Mouse (Mus musculus) embryonic stem cell, embryonic (primary cell): ENCODE results near the gene Ankrd44.

Experiments used
- CTCF ChIA-PET, 4 experiments: fragments of 300-600 bp in 2 of 4; fragments of 350-600 bp in 2 of 4; sonication (Branson Sonifier 250); formaldehyde crosslinking; loops; one replicate each; lab custom pipeline; 2022; ENCODE audit warnings: inconsistent platforms in 2 of 4; lab: Charles Lee
- POLR2A ChIA-PET, 4 experiments: fragments of 300-600 bp in 2 of 4; fragments of 350-600 bp in 2 of 4; sonication (Branson Sonifier 250); formaldehyde crosslinking; loops; one replicate each; lab custom pipeline; 2022; ENCODE audit warnings: antibody characterized with exemption in 4 of 4, inconsistent platforms in 1 of 4; lab: Charles Lee

Gene Ankrd44

GRCm38 (mm10) chr1:54906322-54906721, 19.9 kb downstream of the Ankrd44 start:
- ChIA-PET POLR2A (interaction anchor here in 1 of 4 experiments (0.6 kb wide), 1 partner anchor 17 kb away, joined by 3 read pairs; no protein-coding TSS in a partner anchor), CTCF (no interaction called here)

DNA sequence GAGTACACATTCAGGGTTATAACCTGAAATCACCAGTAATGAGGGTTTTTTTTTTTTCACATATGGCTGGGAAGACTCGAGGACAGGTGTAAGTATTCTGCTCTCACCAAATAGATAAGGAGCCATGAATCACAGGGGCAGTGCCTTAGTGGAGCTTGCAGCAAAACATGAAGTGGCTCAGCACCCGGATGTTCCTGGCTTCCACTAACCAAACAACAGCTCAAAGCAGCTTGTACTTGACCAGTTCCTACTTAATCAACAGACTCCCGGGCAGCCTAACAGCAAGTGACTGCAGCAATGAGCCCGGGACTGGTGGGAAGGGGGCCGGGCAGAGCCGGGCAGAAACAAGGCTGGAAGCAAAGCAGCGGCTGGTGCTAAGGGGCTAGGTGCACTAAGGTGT, 20.6 kb downstream of the Ankrd44 start:
- ChIA-PET POLR2A (no interaction called here), CTCF (interaction anchor here in 1 of 4 experiments (0.6 kb wide), 1 partner anchor 35 kb away, joined by 3 read pairs; no protein-coding TSS in a partner anchor)

DNA sequence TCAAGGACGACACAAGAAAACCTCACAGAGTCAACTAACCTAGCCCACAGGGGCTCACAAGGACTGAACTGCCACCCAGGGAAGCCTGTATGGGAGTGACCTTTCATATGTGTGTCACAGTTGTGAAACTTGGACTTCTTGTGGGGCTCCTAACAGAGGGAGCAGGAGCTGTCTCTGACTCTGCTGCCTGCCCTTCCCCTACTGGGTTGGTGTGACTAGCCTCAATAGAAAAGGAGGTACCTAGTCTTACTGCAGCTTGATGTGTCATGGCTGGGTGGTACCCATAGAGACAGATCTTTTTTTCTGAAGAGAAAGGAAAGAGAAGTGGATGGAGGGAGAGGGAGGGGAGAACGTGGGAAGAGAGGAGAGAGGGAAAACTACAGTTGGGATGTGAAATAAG, 22.0 kb downstream of the Ankrd44 start:
- CTCF ChIA-PET = interaction anchor here in 1 of 4 experiments (0.6 kb wide), 1 partner anchor 33 kb away, joined by 3 read pairs; no protein-coding TSS in a partner anchor
- POLR2A ChIA-PET = interaction anchor here in 1 of 4 experiments (1.0 kb wide), 1 partner anchor 9 kb away, joined by 3 read pairs; no protein-coding TSS in a partner anchor

DNA sequence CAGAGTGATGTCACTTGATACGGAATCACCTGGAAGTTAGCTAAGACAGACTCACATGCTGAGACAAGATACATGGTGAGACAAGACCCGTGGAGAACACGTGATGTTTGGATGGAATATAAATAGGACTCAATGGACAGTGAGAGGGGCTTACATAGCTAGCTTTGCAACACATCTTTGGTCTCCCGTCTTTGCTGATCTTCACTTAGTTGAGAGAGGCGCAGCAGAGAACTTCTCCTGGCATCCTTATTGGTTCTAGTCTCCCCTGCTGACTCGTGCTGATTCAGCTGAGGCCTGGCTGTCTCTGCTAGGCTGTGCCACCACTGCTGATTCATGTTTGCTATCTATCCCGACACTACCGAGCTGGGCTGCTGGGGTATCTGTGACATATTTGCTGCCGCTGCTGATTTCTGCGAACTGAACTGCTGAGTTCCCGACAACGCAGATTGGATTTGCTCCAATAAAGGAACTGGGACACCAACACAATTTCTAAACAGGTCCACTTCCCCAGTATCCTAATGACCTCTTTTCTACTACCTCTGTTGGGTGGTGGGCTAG, 23.4 kb downstream of the Ankrd44 start:
- CTCF ChIA-PET = no interaction called here

DNA sequence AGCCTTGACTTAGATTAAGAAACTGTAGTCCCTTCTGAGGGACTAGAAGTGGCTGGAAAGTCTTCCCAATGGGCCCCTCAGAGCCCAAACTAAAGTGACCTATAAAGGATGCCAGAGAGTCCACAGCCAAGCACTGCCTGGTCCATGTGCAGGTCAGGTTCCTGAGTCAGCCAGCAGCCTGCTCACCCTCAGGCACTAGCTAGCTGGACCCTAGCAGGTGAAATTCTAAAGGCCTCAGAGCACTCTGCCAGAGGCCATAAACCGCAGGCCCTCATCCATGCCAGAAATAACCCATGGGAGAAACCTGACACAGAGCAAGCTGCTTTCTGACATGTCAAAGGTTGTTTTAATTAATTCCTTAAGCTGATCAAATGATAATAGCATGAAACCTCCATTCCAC, 25.1 kb downstream of the Ankrd44 start:
- CTCF ChIA-PET = no interaction called here
- POLR2A ChIA-PET = interaction anchor here in 3 of 4 experiments (0.6 to 1.3 kb wide), 4 partner anchors 14 to 516 kb away, joined by 3 to 8 read pairs (median 3); no protein-coding TSS in a partner anchor

More for the DNA sequence above, 23.4 kb downstream of the Ankrd44 start:
- POLR2A ChIA-PET = interaction anchor here in 2 of 4 experiments (0.8 to 1.2 kb wide), 2 partner anchors 23 to 347 kb away, joined by 3 read pairs; no protein-coding TSS in a partner anchor

DNA sequence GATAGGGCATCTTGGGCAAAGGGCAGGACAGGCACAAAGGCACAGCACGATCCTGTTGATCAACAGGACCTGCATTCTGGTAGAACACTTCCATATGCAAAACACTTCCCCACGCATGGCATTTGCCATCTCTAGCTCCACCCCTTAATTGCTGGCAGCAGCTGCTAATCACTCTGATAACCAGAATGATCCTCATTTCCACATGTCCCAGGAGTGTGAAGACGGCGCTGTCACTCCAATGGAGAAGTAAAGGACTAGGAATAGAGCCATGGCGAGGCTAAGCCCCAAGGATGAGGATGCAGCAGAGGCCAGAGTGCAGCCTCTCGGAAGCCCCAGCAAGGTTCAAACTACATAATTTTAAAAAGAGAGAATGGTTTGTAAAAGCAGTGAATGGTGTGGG, 26.9 kb downstream of the Ankrd44 start:
- ChIA-PET CTCF (no interaction called here), POLR2A (no interaction called here)

DNA sequence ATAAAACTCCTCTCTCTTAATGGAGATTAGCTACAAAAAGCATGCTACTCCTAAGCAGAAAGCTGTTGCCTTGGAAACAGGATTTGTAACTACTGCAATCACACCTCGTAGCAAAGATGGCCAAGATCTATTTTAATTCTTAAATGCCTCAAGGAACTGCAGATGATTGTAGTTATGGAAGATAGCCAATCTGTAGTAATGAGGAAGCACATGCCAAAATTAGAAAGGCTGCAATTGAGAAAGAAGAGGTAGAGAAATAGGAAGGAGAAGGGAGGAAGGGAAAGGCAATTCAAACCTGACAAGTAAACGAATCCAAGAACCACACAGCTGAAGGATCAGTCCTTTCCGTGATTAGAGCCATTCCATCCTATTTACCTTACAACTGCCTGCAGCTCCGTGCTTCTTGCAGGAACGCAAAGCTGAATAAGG, 27.5 kb downstream of the Ankrd44 start:
- ChIA-PET POLR2A (interaction anchor here in 1 of 4 experiments (1.2 kb wide), 1 partner anchor 460 kb away, joined by 3 read pairs; the partner anchor contains the start of gene Gtf3c3), CTCF (no interaction called here)

DNA sequence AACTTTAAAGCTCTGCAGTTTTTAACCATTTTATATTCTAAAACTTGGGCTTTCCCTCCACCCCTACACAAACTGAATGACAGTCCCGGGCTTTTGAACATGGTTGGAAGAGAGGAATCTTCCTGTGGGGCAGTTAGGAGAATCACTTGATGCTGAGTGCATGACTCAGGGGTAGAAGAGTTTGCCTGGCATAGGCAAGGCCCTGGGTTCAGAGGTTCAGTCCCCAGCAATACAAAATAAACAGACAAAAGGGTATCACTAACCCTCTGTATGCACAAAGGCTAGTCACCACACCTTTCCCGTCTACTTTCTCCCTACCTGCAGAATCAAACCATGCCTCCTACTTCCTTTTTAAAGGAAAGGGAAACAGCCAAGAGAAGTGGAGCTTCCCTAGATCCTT, 28.5 kb downstream of the Ankrd44 start:
- ChIA-PET POLR2A (interaction anchor here in 1 of 4 experiments (1.2 kb wide), 2 partner anchors 14 to 459 kb away, joined by 3 to 4 read pairs; partner anchors contain the start of gene Gtf3c3), CTCF (no interaction called here)

- CTCF ChIA-PET = interaction anchor here in 1 of 4 experiments (0.6 kb wide), 1 partner anchor 80 kb away, joined by 4 read pairs; no protein-coding TSS in a partner anchor
- POLR2A ChIA-PET = interaction anchor here in 1 of 4 experiments (1.2 kb wide), 1 partner anchor 13 kb away, joined by 4 read pairs; no protein-coding TSS in a partner anchor
Measured at GRCm38 (mm10) chr1:54896109-54897085, 29.8 kb downstream of the Ankrd44 start.

- POLR2A ChIA-PET = interaction anchor here in 1 of 4 experiments (0.5 kb wide), 1 partner anchor 126 kb away, joined by 4 read pairs; no protein-coding TSS in a partner anchor
- CTCF ChIA-PET = no interaction called here
Measured at GRCm38 (mm10) chr1:54888449-54888848, 37.7 kb downstream of the Ankrd44 start.

- ChIA-PET CTCF (no interaction called here), POLR2A (interaction anchor here in 1 of 4 experiments (0.5 kb wide), 1 partner anchor 126 kb away, joined by 4 read pairs; no protein-coding TSS in a partner anchor)
Measured at GRCm38 (mm10) chr1:54887873-54888272, 38.3 kb downstream of the Ankrd44 start.

DNA sequence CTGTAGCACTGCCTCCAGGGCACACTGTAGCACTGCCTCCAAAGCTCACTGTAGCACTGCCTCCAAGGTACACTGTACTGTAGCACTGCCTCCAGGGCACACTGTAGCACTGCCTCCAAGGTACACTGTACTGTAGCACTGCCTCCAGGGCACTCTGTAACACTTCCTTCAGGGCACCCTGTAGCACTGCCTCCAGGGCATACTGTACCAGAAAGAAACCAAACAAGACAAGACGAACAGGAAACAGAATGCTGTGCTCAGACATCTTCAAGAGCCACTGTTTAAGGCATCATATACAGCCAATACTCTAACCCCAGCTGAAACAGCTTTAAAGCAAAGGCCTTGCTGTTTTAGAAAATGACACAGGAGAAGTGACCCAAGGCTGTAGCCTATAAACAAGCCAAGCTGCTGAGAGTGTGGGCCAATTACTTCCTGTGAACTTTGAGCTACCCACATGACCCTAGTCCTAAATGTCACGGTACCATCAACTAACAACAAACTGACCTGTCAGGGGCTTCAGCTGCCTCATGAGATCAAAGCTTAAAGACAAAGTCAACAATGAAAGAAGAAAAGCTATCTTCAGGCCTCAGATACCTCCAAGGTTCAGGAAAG, 43.2 kb downstream of the Ankrd44 start:
- ChIA-PET POLR2A (interaction anchor here in 1 of 4 experiments (0.7 to 1.1 kb wide), 2 partner anchors 14 to 278 kb away, joined by 3 to 4 read pairs; no protein-coding TSS in a partner anchor), CTCF (no interaction called here)

DNA sequence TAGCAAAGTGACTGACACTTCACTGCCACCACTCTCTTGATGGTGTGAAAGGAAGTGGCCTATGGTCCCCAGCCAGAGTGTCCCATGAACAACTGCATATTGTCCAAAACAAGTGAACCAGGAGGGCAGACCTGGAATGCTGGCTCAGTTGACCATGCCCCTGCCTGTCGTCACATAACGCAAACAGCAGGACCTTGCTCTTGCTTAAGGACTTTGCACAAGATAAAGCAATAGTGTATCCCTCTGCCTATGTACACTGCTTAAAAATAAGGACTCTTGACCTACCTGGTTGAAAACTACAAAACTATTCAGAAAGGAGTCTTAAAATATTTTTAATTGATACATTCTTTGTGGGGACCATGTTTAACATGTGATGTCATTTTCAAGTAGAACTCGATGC, 44.7 kb downstream of the Ankrd44 start:
- ChIA-PET CTCF (no interaction called here), POLR2A (no interaction called here)

DNA sequence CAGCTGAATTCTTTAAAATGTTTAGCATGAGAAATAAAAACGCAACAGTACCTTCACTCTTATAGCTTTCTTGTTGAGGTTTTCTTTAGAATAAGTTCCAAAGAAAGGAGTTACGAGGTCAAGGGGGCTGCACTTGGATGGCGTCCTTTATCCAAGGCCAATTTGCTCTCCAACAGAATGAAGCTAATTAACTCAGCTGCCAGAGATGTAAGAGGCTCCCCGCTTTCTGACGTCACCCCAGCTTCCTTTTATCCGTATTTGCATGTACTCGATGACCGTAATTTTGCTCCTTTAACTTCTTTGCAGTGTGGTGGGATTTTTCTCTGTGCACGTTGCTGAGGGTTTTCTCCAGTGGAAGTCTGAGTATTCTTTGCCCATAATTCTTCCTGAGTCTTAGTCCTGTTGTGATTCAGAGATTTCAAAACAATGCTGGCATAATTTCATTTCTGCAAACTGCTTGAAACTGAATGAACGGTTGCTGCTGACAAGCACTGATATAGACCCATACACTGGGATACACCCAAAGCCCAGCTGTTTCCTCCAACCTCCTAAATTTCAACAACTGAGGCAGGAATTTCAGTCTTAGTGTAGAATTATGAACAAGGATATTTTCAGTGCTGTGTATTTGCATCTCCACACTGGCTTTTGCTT, 48.6 kb downstream of the Ankrd44 start:
- ChIA-PET POLR2A (interaction anchor here in 1 of 4 experiments (0.6 kb wide), 2 partner anchors 10 to 327 kb away, joined by 3 to 5 read pairs; no protein-coding TSS in a partner anchor), CTCF (no interaction called here)

DNA sequence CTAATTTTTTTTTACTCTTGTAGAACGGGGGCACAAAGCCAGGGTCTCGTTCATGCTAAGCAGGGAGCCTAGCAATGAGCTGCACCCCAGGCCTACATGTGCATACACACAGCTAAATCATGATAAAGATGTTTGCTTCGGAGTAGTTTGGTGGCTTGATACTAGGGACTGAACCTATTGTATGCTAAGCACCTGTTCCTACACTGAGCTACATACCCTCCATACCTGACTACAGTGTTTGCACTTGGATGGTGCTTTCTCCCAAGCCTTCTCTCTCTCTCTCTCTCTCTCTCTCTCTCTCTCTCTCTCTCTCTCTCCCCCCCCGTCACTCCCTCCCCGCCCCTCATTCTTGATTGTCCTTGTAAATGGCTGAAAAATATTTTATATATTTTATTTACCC, 49.2 kb downstream of the Ankrd44 start:
- POLR2A ChIA-PET = interaction anchor here in 2 of 4 experiments (0.6 to 0.7 kb wide), 2 partner anchors 28 to 327 kb away, joined by 5 to 8 read pairs; no protein-coding TSS in a partner anchor

GRCm38 (mm10) chr1:54874094-54874493, 52.1 kb downstream of the Ankrd44 start:
- POLR2A ChIA-PET = no interaction called here
- CTCF ChIA-PET = no interaction called here

More for the DNA sequence above, 49.2 kb downstream of the Ankrd44 start:
- CTCF ChIA-PET = no interaction called here

DNA sequence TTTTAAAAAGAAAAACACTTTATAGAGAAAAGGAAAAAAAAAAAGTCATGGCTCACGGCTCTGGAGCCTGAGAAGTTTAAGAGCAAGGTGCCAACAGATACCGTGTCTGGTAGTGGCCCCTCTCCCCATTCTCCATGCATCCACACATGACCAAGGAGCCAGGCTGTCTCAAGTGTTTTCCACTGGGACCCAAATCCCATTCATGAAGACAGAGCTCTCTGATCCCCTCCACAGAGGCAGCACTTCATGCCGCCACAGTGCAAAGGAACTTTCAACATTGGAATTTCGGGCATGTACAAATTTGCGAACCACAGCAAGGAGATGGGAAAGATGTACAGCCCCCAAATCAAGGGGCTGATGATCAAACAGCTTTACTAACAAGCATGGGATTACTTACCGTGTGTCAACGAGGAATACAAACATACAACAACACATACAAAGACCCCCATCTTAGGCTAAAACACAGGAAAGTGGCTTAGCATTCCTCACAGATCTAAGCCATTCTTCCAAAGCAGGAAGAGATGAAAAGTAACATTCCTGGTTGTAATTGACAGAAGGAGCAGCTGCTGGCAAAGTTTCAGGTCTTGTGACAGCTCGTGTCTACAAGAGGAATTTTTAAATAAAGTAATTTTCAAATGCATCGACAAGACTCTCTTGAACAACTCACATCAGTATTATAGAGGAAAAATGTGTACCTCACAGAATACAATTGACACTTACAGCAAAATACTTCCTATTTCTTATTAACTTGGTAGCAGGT, 53.1 kb downstream of the Ankrd44 start:
- CTCF ChIA-PET = interaction anchor here in 1 of 4 experiments (0.6 kb wide), 1 partner anchor 238 kb away, joined by 3 read pairs; no protein-coding TSS in a partner anchor
- POLR2A ChIA-PET = interaction anchor here in 1 of 4 experiments (1.3 kb wide), 1 partner anchor 28 kb away, joined by 3 read pairs; no protein-coding TSS in a partner anchor
